In genomic region chr7:13278957-13279356, GRCm38 (mm10) we compare ENCODE assay signal across 8 mouse cellular contexts. TPM values are rescaled to one million over a fixed set of nuclear protein-coding genes. Genes with fewer than 3 reads are reported as not detected.
A peak's percentile ranks its signal among the peaks of the same experiment; 100 is the strongest.
DNase-seq lines count a peak whose midpoint lies in the region; ATAC-seq and TF ChIP-seq lines count a peak whose summit lies in the region.
"Not testable (repeated sequence)": the region's sequence is repeated elsewhere in the genome, so short reads cannot be mapped to it uniquely, and the experiment has no call there.

No protein-coding gene starts in this region.

- TF ChIP-seq POLR2A in lung, adult 2 months (IDR thresholded peaks at IDR 0.05; ENCODE audit: borderline replicate concordance, extremely low read depth, low read depth, low read length), result not testable (repeated sequence)

- peak; percentile 4 for DNase-seq in Muller cell, postnatal 12 days (ENCODE audit: inconsistent ontology term)
- peak; percentile 13 for DNase-seq in embryonic facial prominence, embryonic 10.5 days (ENCODE audit: low spot score)
- peak; percentile 5 for DNase-seq in kidney, postnatal 14 days
- peak; percentile 7 for DNase-seq in lung, adult 2 months

- H3K4me3 ChIP-seq in embryonic facial prominence, embryonic 10.5 days, result peak overlapping the region; percentile 77
- H3K4me3 ChIP-seq in hindbrain, embryonic 13.5 days, result peak overlapping the region; percentile 54
- peak overlapping the region; percentile 84 for H3K4me3 ChIP-seq in lung, adult 2 months (replicated peaks; ENCODE audit: extremely low read depth, low read depth, low read length)
- H3K4me3 ChIP-seq in stomach, embryonic 16.5 days (replicated peaks; ENCODE audit: low read length), result peak overlapping the region; percentile 60

- TF ChIP-seq CTCF in lung, adult 2 months (IDR thresholded peaks at IDR 0.05; ENCODE audit: insufficient read depth, low read length), result not testable (repeated sequence)

- H3K9ac ChIP-seq in hindbrain, embryonic 13.5 days, result peak overlapping the region; percentile 81
- peak overlapping the region; percentile 80 for H3K9ac ChIP-seq in stomach, embryonic 16.5 days (ENCODE audit: low read length)

- H3K9me3 ChIP-seq in embryonic facial prominence, embryonic 10.5 days; hindbrain, embryonic 13.5 days; stomach, embryonic 16.5 days (replicated peaks; ENCODE audit: control insufficient read depth, low read length): not testable (repeated sequence)

- H3K4me1 ChIP-seq in embryonic facial prominence, embryonic 10.5 days; hindbrain, embryonic 13.5 days (replicated peaks); lung, adult 2 months (ENCODE audit: control insufficient read depth, insufficient read depth, low read length); stomach, embryonic 16.5 days (ENCODE audit: control insufficient read depth, insufficient read depth, low read length): not testable (repeated sequence)

- WGBS in embryonic facial prominence, embryonic 10.5 days, result under 1% methylated on average over 17 of the region's 29 CpGs
- 0% methylated on average over 17 of the region's 29 CpGs for WGBS in hindbrain, embryonic 13.5 days
- under 1% methylated on average over 17 of the region's 29 CpGs for WGBS in lung, adult 2 months
- 0% methylated on average over 10 of the region's 29 CpGs for WGBS in stomach, embryonic 16.5 days

- peak overlapping the region; percentile 72 for H3K4me2 ChIP-seq in hindbrain, embryonic 13.5 days
- peak overlapping the region; percentile 27; the same call in 1 of the 2 replicates for H3K4me2 ChIP-seq in stomach, embryonic 16.5 days (ENCODE audit: low read depth, low read length)

- not testable (repeated sequence) for H3K27me3 ChIP-seq in embryonic facial prominence, embryonic 10.5 days (replicated peaks; ENCODE audit: low read depth, poor library complexity, severe bottlenecking); hindbrain, embryonic 13.5 days; stomach, embryonic 16.5 days (ENCODE audit: control insufficient read depth, insufficient read depth, low read length)

- peak overlapping the region; percentile 96 for H3K27ac ChIP-seq in embryonic facial prominence, embryonic 10.5 days (replicated peaks)
- peak overlapping the region; percentile 93; the same call in 1 of the 2 replicates for H3K27ac ChIP-seq in hindbrain, embryonic 13.5 days
- not testable (repeated sequence) for H3K27ac ChIP-seq in stomach, embryonic 16.5 days (ENCODE audit: low read length)

- ATAC-seq in frontal cortex, adult (ENCODE audit: low TSS enrichment), result peak; percentile 17; the same call in 1 of the 2 replicates
- peak; percentile 82 for ATAC-seq in hindbrain, embryonic 13.5 days (ENCODE audit: low FRiP score)
- ATAC-seq in monocyte, adult 5-6 weeks (replicated peaks; ENCODE audit: insufficient number of reproducible peaks, low FRiP score, low TSS enrichment, poor library complexity, severe bottlenecking), result peak; percentile 34; the same call in 1 of the 2 replicates
- peak; percentile 63 for ATAC-seq in stomach, embryonic 16.5 days (ENCODE audit: insufficient read depth, low FRiP score)

- peaks cover 75% of the 10 kb centered on the region for H3K36me3 ChIP-seq in embryonic facial prominence, embryonic 10.5 days (replicated peaks)
- peaks cover 41% of the 10 kb centered on the region for H3K36me3 ChIP-seq in hindbrain, embryonic 13.5 days
- H3K36me3 ChIP-seq in stomach, embryonic 16.5 days (ENCODE audit: control insufficient read depth, insufficient read depth, low read length), result peaks cover 22% of the 10 kb centered on the region

RNA-seq across cellular contexts. Expression of gene Zswim9, which starts 0.4 kb away (rescaled TPM):
- 9.4 and 12.6 TPM in 2 replicates for polyA plus RNA-seq in embryonic facial prominence, embryonic 10.5 days (2016; fragmentation: Nextera tagmentation; extraction: Ambion mirVana)
- polyA plus RNA-seq in hindbrain, embryonic 13.5 days (2015; fragmentation: Nextera tagmentation; extraction: Ambion mirVana), result 14.6 and 15.9 TPM in 2 replicates
- polyA plus RNA-seq in lung, adult 2 months (2012; rRNA removed), result 5.3 and 6.0 TPM in 2 replicates
- total RNA-seq in monocyte, adult 5-6 weeks (2017), result 0.95 to 5.6 TPM (median 3.5 TPM) in 3 replicates
- 7.6 and 10.1 TPM in 2 replicates for polyA plus RNA-seq in stomach, embryonic 16.5 days (2015; fragmentation: Nextera tagmentation; extraction: Ambion mirVana)

RNA-seq across cellular contexts. Expression of gene Lig1, which starts 1.9 kb away (rescaled TPM):
- 160 and 162 TPM in 2 replicates for polyA plus RNA-seq in embryonic facial prominence, embryonic 10.5 days (2016; fragmentation: Nextera tagmentation; extraction: Ambion mirVana)
- polyA plus RNA-seq in hindbrain, embryonic 13.5 days (2015; fragmentation: Nextera tagmentation; extraction: Ambion mirVana), result 41.1 and 46.2 TPM in 2 replicates
- 4.4 and 4.7 TPM in 2 replicates for polyA plus RNA-seq in lung, adult 2 months (2012; rRNA removed)
- 6.6 to 17.0 TPM (median 6.6 TPM) in 3 replicates for total RNA-seq in monocyte, adult 5-6 weeks (2017)
- polyA plus RNA-seq in stomach, embryonic 16.5 days (2015; fragmentation: Nextera tagmentation; extraction: Ambion mirVana), result 75.0 and 84.8 TPM in 2 replicates

RNA-seq across cellular contexts. Expression of gene Pla2g4c, which starts 45.5 kb away (rescaled TPM):
- 1.8 and 1.9 TPM in 2 replicates for polyA plus RNA-seq in embryonic facial prominence, embryonic 10.5 days (2016; fragmentation: Nextera tagmentation; extraction: Ambion mirVana)
- polyA plus RNA-seq in hindbrain, embryonic 13.5 days (2015; fragmentation: Nextera tagmentation; extraction: Ambion mirVana), result 0.92 and 1.2 TPM in 2 replicates
- 0.05 and 0.12 TPM in 2 replicates for polyA plus RNA-seq in lung, adult 2 months (2012; rRNA removed)
- total RNA-seq in monocyte, adult 5-6 weeks (2017), result 0.10 TPM in 1 of 3 replicates, not detected in the others
- polyA plus RNA-seq in stomach, embryonic 16.5 days (2015; fragmentation: Nextera tagmentation; extraction: Ambion mirVana), result 1.1 and 1.7 TPM in 2 replicates

Comparison
In these comparisons a context has a peak if more than half of its experiments do, and no peak if none do; other contexts are left out.
1. ATAC-seq: peak in every context shown above with its lines; median percentile 82 in hindbrain, embryonic 13.5 days; 63 in stomach, embryonic 16.5 days; 34 in monocyte, adult 5-6 weeks; 17 in frontal cortex, adult.